Mouse (Mus musculus) forebrain, postnatal 0 days (tissue): Measurements from ENCODE around the gene Zc3hav1. TPM values are rescaled to one million over a fixed set of nuclear protein-coding genes. Genes with fewer than 3 reads are reported as not detected.

Experiments used
- ATAC-seq: fragments of 200-750 bp; cut with Nextera tagmentation; 2 replicates; pipeline ENCODE4 v1.8.0; 2017; ENCODE audit warnings: mild to moderate bottlenecking, moderate library complexity
- DNase-seq: peaks from one replicate; pipeline ENCODE4 v3.0.0-alpha.2; 2015
- H3K27ac ChIP-seq: fragments of 300-500 bp; sonication (generic); 2 replicates; pipeline ENCODE4 v1.5.1; 2014; ENCODE audit warnings: low read depth, mild to moderate bottlenecking, antibody characterized with exemption, low read length, moderate library complexity, mixed read lengths
- H3K27me3 ChIP-seq: fragments of 300-500 bp; sonication (generic); 2 replicates; pipeline ENCODE4 v1.6.1; 2014; ENCODE audit warnings: mild to moderate bottlenecking, low read length, mixed read lengths; ENCODE audit not compliant: insufficient read depth
- H3K36me3 ChIP-seq: fragments of 300-500 bp; sonication (generic); 2 replicates; pipeline ENCODE4 v1.6.1; 2014; ENCODE audit warnings: mild to moderate bottlenecking, moderate library complexity; ENCODE audit not compliant: insufficient read depth
- H3K4me1 ChIP-seq: fragments of 300-500 bp; sonication (generic); 2 replicates; pipeline ENCODE4 v1.6.1; 2014; ENCODE audit warnings: antibody characterized with exemption; ENCODE audit not compliant: insufficient read depth
- H3K4me2 ChIP-seq: fragments of 300-500 bp; sonication (generic); 2 replicates; pipeline ENCODE4 v1.6.1; 2014; ENCODE audit warnings: low read depth, mild to moderate bottlenecking, moderate library complexity
- H3K4me3 ChIP-seq: fragments of 300-500 bp; sonication (generic); 2 replicates; pipeline ENCODE4 v1.5.1; 2014; ENCODE audit warnings: low read depth, low read length, mixed read lengths
- H3K9ac ChIP-seq: fragments of 300-500 bp; sonication (generic); 2 replicates; pipeline ENCODE4 v1.6.1; 2014; ENCODE audit warnings: mild to moderate bottlenecking
- H3K9me3 ChIP-seq: fragments of 300-500 bp; sonication (generic); 2 replicates; pipeline ENCODE4 v1.6.1; 2016; ENCODE audit warnings: low read length
- CTCF ChIP-seq: sonication (generic); IDR thresholded peaks from 2 replicates; pipeline ENCODE4 v1.5.1; 2016; ENCODE audit warnings: antibody characterized with exemption, control low read depth, low read depth
- WGBS: fragments of 180-500 bp; shearing (Covaris S2); extraction: QIAGEN DNeasy Blood & Tissue Kit; methylation state at CpG from one replicate; pipeline ENCODE4 v1.1.7; 2014; 5-methylcytosine and 5-hydroxymethylcytosine counted together
- polyA plus RNA-seq: library from polyadenylated mRNA; unstranded; fragments of >200 nt; fragmentation: Nextera tagmentation; extraction: Ambion mirVana; gene quantifications from 2 replicates; pipeline ENCODE4 v1.2.1, GENCODE M21; 2015
- total RNA-seq: library from RNA; depleted of rRNA; stranded (reverse); fragments of >200 nt; gene quantifications from 2 replicates; pipeline ENCODE4 v1.2.3, GENCODE M21; 2014; rRNA removed

The Zc3hav1 gene
- total and polyA plus RNA-seq, 2 experiments from 2014 or later, result 2.0 to 5.7 TPM

DNA sequence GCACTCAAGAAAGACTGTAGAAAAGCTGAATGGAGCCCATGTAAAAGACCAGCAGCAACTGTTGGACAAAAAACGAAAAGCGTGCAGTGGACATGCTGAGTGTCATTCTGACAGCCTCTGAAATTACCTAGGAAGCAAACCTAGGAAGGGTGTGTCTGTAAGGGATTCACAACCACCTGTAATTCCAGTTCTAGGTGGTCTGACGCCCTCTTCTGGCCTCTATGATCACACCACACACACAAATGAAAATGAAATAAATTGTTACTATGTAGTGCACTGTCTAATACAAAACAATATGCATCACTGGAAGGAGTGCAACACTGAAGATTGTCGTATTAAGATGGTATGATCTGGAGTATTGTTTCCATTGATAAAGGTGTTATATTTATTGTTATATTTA, 92.5 kb downstream of the Zc3hav1 start:
- Histone ChIP-seq H3K27ac (no peak overlapping the region), H3K4me1 (no peaks in the 10 kb centered on the region), H3K4me2 (no peak overlapping the region), H3K4me3 (no peak overlapping the region), H3K9ac (no peak overlapping the region), H3K27me3 (no peaks in the 10 kb centered on the region), H3K9me3 (no peaks in the 10 kb centered on the region), H3K36me3 (no peaks in the 10 kb centered on the region)
- DNase-seq (no peak), ATAC-seq (no peak)
- TF ChIP-seq CTCF, result no peak
- WGBS, result 68% methylated on average over 4 of the region's 4 CpGs

DNA sequence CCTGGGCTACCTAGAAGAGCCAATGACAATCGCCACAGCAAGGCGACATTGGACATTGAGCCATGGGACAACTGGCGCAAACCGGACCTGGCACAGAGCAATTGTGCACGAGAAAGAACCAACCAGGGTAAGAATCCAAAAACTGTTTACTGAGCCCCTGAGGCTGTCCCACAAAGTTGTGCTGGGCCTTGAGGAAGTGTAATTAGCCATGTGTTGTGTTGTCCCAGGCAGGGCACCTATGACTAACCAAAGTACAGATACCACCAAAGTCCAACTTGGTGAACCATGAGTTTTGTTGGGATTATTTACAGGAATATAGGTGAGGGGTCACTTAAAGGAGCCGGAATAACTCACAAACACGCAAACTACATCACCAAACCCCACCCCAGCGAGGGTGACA, 96.9 kb downstream of the Zc3hav1 start:
- no peaks in the 10 kb centered on the region for H3K9me3 ChIP-seq
- H3K4me3 ChIP-seq, result no peak overlapping the region
- ATAC-seq (no peak), DNase-seq (no peak)
- peaks cover 8% of the 10 kb centered on the region for H3K4me1 ChIP-seq
- TF ChIP-seq CTCF, result no peak
- no peaks in the 10 kb centered on the region for H3K27me3 ChIP-seq
- 94% methylated on average over 8 of the region's 8 CpGs for WGBS
- H3K27ac ChIP-seq, result no peak overlapping the region
- H3K9ac ChIP-seq, result no peak overlapping the region
- no peaks in the 10 kb centered on the region for H3K36me3 ChIP-seq
- no peak overlapping the region for H3K4me2 ChIP-seq

DNA sequence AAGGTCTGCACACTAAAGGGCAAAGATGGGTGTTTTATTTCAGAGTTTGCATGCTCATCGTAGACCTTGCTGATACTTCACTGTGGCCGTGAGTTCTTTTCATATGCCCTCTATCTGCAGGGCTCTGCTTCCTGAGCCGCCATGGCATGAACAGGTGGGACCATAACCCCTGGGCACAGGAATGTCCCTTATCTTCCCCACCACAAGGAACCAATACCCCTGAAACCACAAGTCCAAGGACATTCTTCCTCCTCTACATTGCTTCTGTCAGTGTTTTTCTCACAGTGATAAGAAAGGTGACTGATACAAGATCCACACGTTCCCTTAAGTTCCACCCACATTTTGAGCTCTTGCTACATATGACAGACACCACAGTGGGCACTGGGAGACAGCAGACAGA, 97.6 kb downstream of the Zc3hav1 start:
- H3K27ac ChIP-seq, result no peak overlapping the region
- TF ChIP-seq CTCF, result no peak
- no peaks in the 10 kb centered on the region for H3K27me3 ChIP-seq
- H3K4me1 ChIP-seq, result peaks cover 15% of the 10 kb centered on the region
- no peak for ATAC-seq
- no peaks in the 10 kb centered on the region for H3K9me3 ChIP-seq
- H3K4me2 ChIP-seq, result no peak overlapping the region
- 89% methylated on average over 4 of the region's 4 CpGs for WGBS
- DNase-seq, result no peak
- no peak overlapping the region for H3K4me3 ChIP-seq
- no peak overlapping the region for H3K9ac ChIP-seq
- H3K36me3 ChIP-seq, result no peaks in the 10 kb centered on the region

DNA sequence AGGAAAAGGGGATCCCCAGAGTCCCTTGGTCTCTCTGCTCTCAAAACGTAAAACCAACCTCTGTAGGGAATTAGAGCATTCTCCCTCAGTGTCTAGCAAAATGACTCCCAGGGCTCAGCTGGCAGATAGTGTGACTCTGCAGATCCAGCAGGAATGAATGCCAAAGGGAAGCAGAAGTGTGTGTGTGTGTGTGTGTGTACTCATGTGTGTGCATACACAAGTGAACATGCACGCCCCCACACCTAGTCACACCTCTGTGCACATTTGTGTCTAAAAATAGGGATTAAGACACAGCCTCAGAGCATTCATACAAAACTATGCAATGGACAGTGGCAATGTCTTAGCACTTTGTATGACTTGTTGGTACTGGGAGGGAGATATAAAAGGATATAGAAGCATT, 98.6 kb downstream of the Zc3hav1 start:
- ATAC-seq, result no peak
- Histone ChIP-seq H3K9me3 (no peaks in the 10 kb centered on the region), H3K9ac (no peak overlapping the region), H3K27me3 (no peaks in the 10 kb centered on the region), H3K4me1 (peaks cover 22% of the 10 kb centered on the region), H3K27ac (no peak overlapping the region), H3K4me2 (no peak overlapping the region), H3K36me3 (no peaks in the 10 kb centered on the region), H3K4me3 (no peak overlapping the region)
- WGBS, result 61% methylated on average over 2 of the region's 2 CpGs
- TF ChIP-seq CTCF, result no peak
- no peak for DNase-seq

Other genes starting within 250 kb of the Zc3hav1 start
- gene Tmem213, start 245.3 kb downstream of the Zc3hav1 start, total RNA-seq, result not detected in 2 replicates
- gene Tmem213, start 245.3 kb downstream of the Zc3hav1 start, polyA plus RNA-seq, result not detected in 2 replicates
- gene Atp6v0a4, start 230.0 kb downstream of the Zc3hav1 start, total RNA-seq, result 0.33 and 2.6 TPM in 2 replicates
- 0.14 and 0.15 TPM in 2 replicates for gene Atp6v0a4, start 230.0 kb downstream of the Zc3hav1 start, polyA plus RNA-seq
- gene D630045J12Rik, start 100.6 kb downstream of the Zc3hav1 start, total RNA-seq, result 33.7 and 38.7 TPM in 2 replicates
- 7.7 and 11.4 TPM in 2 replicates for gene D630045J12Rik, start 100.6 kb downstream of the Zc3hav1 start, polyA plus RNA-seq
- 5.3 and 8.4 TPM in 2 replicates for gene Zc3hav1l, start 55.3 kb downstream of the Zc3hav1 start, total RNA-seq
- 2.4 and 2.9 TPM in 2 replicates for gene Zc3hav1l, start 55.3 kb downstream of the Zc3hav1 start, polyA plus RNA-seq
- gene Ttc26, start 26.9 kb upstream of the Zc3hav1 start, total RNA-seq, result 9.1 and 10.1 TPM in 2 replicates
- 2.2 and 4.0 TPM in 2 replicates for gene Ttc26, start 26.9 kb upstream of the Zc3hav1 start, polyA plus RNA-seq
- 21.1 and 30.0 TPM in 2 replicates for gene Ubn2, start 79.3 kb upstream of the Zc3hav1 start, total RNA-seq
- 5.0 and 8.8 TPM in 2 replicates for gene Ubn2, start 79.3 kb upstream of the Zc3hav1 start, polyA plus RNA-seq
- gene Fmc1, start 178.9 kb upstream of the Zc3hav1 start, total RNA-seq, result 65.3 and 65.8 TPM in 2 replicates
- 180 and 203 TPM in 2 replicates for gene Fmc1, start 178.9 kb upstream of the Zc3hav1 start, polyA plus RNA-seq
- gene Luc7l2, start 196.7 kb upstream of the Zc3hav1 start, total RNA-seq, result 73.2 and 97.6 TPM in 2 replicates
- 12.0 and 26.1 TPM in 2 replicates for gene Luc7l2, start 196.7 kb upstream of the Zc3hav1 start, polyA plus RNA-seq